Mouse (Mus musculus) left cerebral cortex, adult 6 months (tissue): ENCODE data around the gene Gm11096. TPM values are rescaled to one million over a fixed set of nuclear protein-coding genes. Genes with fewer than 3 reads are reported as not detected.

Experiments
- long read RNA-seq, 2 experiments: library from polyadenylated mRNA; unstranded; transcript quantifications; one replicate each; pipeline ENCODE4 v2.0.0; 2019 to 2020
- polyA plus RNA-seq: library from polyadenylated mRNA; unstranded; fragments of <200 nt; fragmentation: Nextera tagmentation; gene quantifications from 2 replicates; pipeline ENCODE4 v1.2.3, GENCODE M21; 2021

The Gm11096 gene
- polyA plus RNA-seq, result not detected in 2 replicates
- long read RNA-seq, experiment 1, result 0 reads
- long read RNA-seq, experiment 2, result 0 reads

GRCm38 (mm10) chr17:81441463-81441862, at the start of gene Gm11096:
Gene Gm11096, plus strand, starts transcription at chr17:81441763.

